Mouse (Mus musculus): ENCODE measurements at regions not wholly inside any gene's neighbourhood (a gene's known extent, or its start where the extent isn't known, plus 50 kb on each side); places are given as distances from the start of the nearest gene placed in this dataset.

- Histone ChIP-seq H3K27ac (no peak overlapping the region), H3K4me3 (no peak overlapping the region)
- intact Hi-C loops (cut with DNase I): no loop called here
- TF ChIP-seq CTCF (IDR thresholded peaks at IDR 0.05): no peak
- DNase-seq (ENCODE audit: extremely low spot score in 1 of 2, low spot score in 2 of 2): no peak
Measured at GRCm38 (mm10) chr3:143954822-143955221, 250.2 kb downstream of the Lmo4 start.

- TF ChIP-seq CTCF (IDR thresholded peaks at IDR 0.05): no peak
- DNase-seq (ENCODE audit: extremely low spot score in 1 of 2, low spot score in 2 of 2): no peak
Measured at GRCm38 (mm10) chr3:143952289-143952688, 252.7 kb downstream of the Lmo4 start.

GRCm38 (mm10) chr3:143949656-143950055, 255.4 kb downstream of the Lmo4 start:
- no peak for DNase-seq (ENCODE audit: extremely low spot score in 1 of 2, low spot score in 2 of 2)
- TF ChIP-seq CTCF (IDR thresholded peaks at IDR 0.05): no peak
- Histone ChIP-seq H3K27ac (no peak overlapping the region), H3K4me3 (no peak overlapping the region)
- intact Hi-C loops (cut with DNase I): no loop called here

More at GRCm38 (mm10) chr3:143952289-143952688, 252.7 kb downstream of the Lmo4 start:
- intact Hi-C loops (cut with DNase I): no loop called here
- Histone ChIP-seq H3K4me3 (no peak overlapping the region), H3K27ac (no peak overlapping the region)

- no peak; the same call in 1 of the 2 replicates for TF ChIP-seq CTCF (IDR thresholded peaks at IDR 0.05)
- no peak for DNase-seq (ENCODE audit: extremely low spot score in 1 of 2, low spot score in 2 of 2)
- intact Hi-C loops (cut with DNase I): no loop called here
- no peak overlapping the region for H3K4me3 ChIP-seq
- H3K27ac ChIP-seq: no peak overlapping the region
Measured at GRCm38 (mm10) chr3:143949026-143949637, 255.9 kb downstream of the Lmo4 start.

- intact Hi-C loops (cut with DNase I): no loop called here
- H3K27ac ChIP-seq: no peak overlapping the region
- H3K4me3 ChIP-seq: no peak overlapping the region
- TF ChIP-seq CTCF (IDR thresholded peaks at IDR 0.05): no peak
- DNase-seq (ENCODE audit: extremely low spot score in 1 of 2, low spot score in 2 of 2): no peak
Measured at GRCm38 (mm10) chr3:143947938-143948267, 257.1 kb downstream of the Lmo4 start.

GRCm38 (mm10) chr3:143947079-143947937, 257.7 kb downstream of the Lmo4 start:
- Histone ChIP-seq H3K4me3 (no peak overlapping the region), H3K27ac (no peak overlapping the region)
- TF ChIP-seq CTCF (IDR thresholded peaks at IDR 0.05): no peak
- intact Hi-C loops (cut with DNase I): no loop called here
- no peak for DNase-seq (ENCODE audit: extremely low spot score in 1 of 2, low spot score in 2 of 2)

GRCm38 (mm10) chr3:143939068-143939709, 265.8 kb downstream of the Lmo4 start:
- H3K27ac ChIP-seq: no peak overlapping the region
- H3K4me3 ChIP-seq: no peak overlapping the region
- DNase-seq (ENCODE audit: extremely low spot score in 1 of 2, low spot score in 2 of 2): no peak
- intact Hi-C loops (cut with DNase I): no loop called here
- no peak for TF ChIP-seq CTCF (IDR thresholded peaks at IDR 0.05)

GRCm38 (mm10) chr3:143925322-143925721, 279.7 kb downstream of the Lmo4 start:
- DNase-seq (ENCODE audit: extremely low spot score in 1 of 2, low spot score in 2 of 2): no peak
- TF ChIP-seq CTCF (IDR thresholded peaks at IDR 0.05): peak; percentile 42
- no peak overlapping the region for H3K27ac ChIP-seq
- intact Hi-C loops (cut with DNase I): no loop called here
- H3K4me3 ChIP-seq: no peak overlapping the region

- no peak overlapping the region for H3K4me3 ChIP-seq
- DNase-seq (ENCODE audit: extremely low spot score in 1 of 2, low spot score in 2 of 2): no peak
- H3K27ac ChIP-seq: no peak overlapping the region
- TF ChIP-seq CTCF (IDR thresholded peaks at IDR 0.05): no peak
- intact Hi-C loops (cut with DNase I): no loop called here
Measured at GRCm38 (mm10) chr3:143919744-143920143, 285.3 kb downstream of the Lmo4 start.

GRCm38 (mm10) chr3:143914341-143915217, 290.4 kb downstream of the Lmo4 start:
- TF ChIP-seq CTCF (IDR thresholded peaks at IDR 0.05): no peak
- DNase-seq (ENCODE audit: extremely low spot score in 1 of 2, low spot score in 2 of 2): no peak
- intact Hi-C loops (cut with DNase I): no loop called here
- no peak overlapping the region for H3K27ac ChIP-seq
- no peak overlapping the region for H3K4me3 ChIP-seq

- DNase-seq (ENCODE audit: extremely low spot score in 1 of 2, low spot score in 2 of 2): no peak
Measured at GRCm38 (mm10) chr3:143913044-143913574, 291.9 kb downstream of the Lmo4 start.

More at GRCm38 (mm10) chr3:143913044-143913574, 291.9 kb downstream of the Lmo4 start:
- intact Hi-C loops (cut with DNase I): no loop called here
- TF ChIP-seq CTCF (IDR thresholded peaks at IDR 0.05): no peak
- no peak overlapping the region for H3K4me3 ChIP-seq
- no peak overlapping the region for H3K27ac ChIP-seq

Data from left cerebral cortex, adult 2 months (tissue).